Mouse (Mus musculus) kidney, embryonic 15.5 days (tissue): ENCODE data around the gene Col23a1. TPM values are rescaled to one million over a fixed set of nuclear protein-coding genes. Genes with fewer than 3 reads are reported as not detected.

ENCODE experiments used
- ATAC-seq: fragments of 200-750 bp; cut with Nextera tagmentation; replicated peaks from 2 replicates; pipeline ENCODE4 v1.8.0; 2017; ENCODE audit warnings: moderate TSS enrichment; ENCODE audit not compliant: low FRiP score
- H3K27ac ChIP-seq: fragments of 300-500 bp; sonication (generic); 2 replicates; pipeline ENCODE4 v1.5.1; 2015; ENCODE audit warnings: mild to moderate bottlenecking, inconsistent platforms
- H3K27me3 ChIP-seq: fragments of 300-500 bp; sonication (generic); 2 replicates; pipeline ENCODE4 v1.6.1; 2015; ENCODE audit warnings: inconsistent platforms
- H3K36me3 ChIP-seq: fragments of 300-500 bp; sonication (generic); 2 replicates; pipeline ENCODE4 v1.6.1; 2015; ENCODE audit warnings: inconsistent platforms
- H3K4me1 ChIP-seq: fragments of 300-500 bp; sonication (generic); 2 replicates; pipeline ENCODE4 v1.6.1; 2015; ENCODE audit warnings: inconsistent platforms
- H3K4me2 ChIP-seq: fragments of 300-500 bp; sonication (generic); 2 replicates; pipeline ENCODE4 v1.6.1; 2015; ENCODE audit warnings: moderate library complexity, mild to moderate bottlenecking, inconsistent platforms
- H3K4me3 ChIP-seq: fragments of 300-500 bp; sonication (generic); replicated peaks from 2 replicates; pipeline ENCODE4 v1.5.1; 2015; ENCODE audit warnings: mild to moderate bottlenecking, inconsistent platforms
- H3K9ac ChIP-seq: fragments of 300-500 bp; sonication (generic); 2 replicates; pipeline ENCODE4 v1.6.1; 2015; ENCODE audit warnings: mild to moderate bottlenecking, inconsistent platforms
- H3K9me3 ChIP-seq: fragments of 300-500 bp; sonication (generic); replicated peaks from 2 replicates; pipeline ENCODE4 v1.6.1; 2016; ENCODE audit warnings: inconsistent platforms
- WGBS: fragments of 180-500 bp; shearing (Covaris S2); methylation state at CpG from one replicate; pipeline ENCODE4 v1.1.7; 2015; ENCODE audit warnings: mixed read lengths; 5-methylcytosine and 5-hydroxymethylcytosine counted together
- polyA plus RNA-seq: library from polyadenylated mRNA; unstranded; fragments of >200 nt; fragmentation: Nextera tagmentation; extraction: Ambion mirVana; gene quantifications from 2 replicates; pipeline ENCODE4 v1.2.1, GENCODE M21; 2015

Gene Col23a1
- polyA plus RNA-seq, 1 experiment from 2014 or later = 11.5 TPM

DNA sequence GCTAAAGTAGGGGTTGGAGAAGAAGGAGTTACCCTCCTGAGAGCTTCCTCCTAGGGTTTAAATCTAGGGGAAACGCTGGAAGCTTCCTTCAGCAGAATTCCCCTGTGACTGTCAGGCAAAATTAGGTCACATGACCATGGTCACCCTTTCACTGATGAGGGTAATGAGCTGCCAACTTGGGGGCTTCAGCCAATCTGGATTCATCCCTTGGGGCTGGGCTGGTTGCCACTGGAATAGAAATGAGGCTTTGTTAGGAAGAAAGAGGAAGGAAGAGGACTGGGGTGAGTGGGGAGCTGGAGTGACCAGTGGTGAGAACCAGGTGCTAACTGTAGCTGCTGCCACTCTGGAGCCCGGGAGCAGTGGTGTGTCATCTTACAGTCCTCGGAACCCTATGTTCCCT, 6.0 kb downstream of the Col23a1 start:
- H3K27ac ChIP-seq = no peak overlapping the region
- no peaks in the 10 kb centered on the region for H3K36me3 ChIP-seq
- H3K9me3 ChIP-seq = peaks cover 10% of the 10 kb centered on the region; the same call in 1 of the 2 replicates
- 74% methylated on average over 3 of the region's 3 CpGs for WGBS
- H3K4me1 ChIP-seq = peaks cover under 1% of the 10 kb centered on the region
- H3K27me3 ChIP-seq = peaks cover 6% of the 10 kb centered on the region; the same call in 1 of the 2 replicates
- no peak for ATAC-seq
- no peak overlapping the region for H3K4me3 ChIP-seq
- H3K4me2 ChIP-seq = no peak overlapping the region
- H3K9ac ChIP-seq = no peak overlapping the region

GRCm38 (mm10) chr11:51298691-51299090, 9.0 kb downstream of the Col23a1 start:
- H3K36me3 ChIP-seq = no peaks in the 10 kb centered on the region
- H3K4me2 ChIP-seq = no peak overlapping the region
- 91% methylated on average over 4 of the region's 4 CpGs for WGBS
- no peaks in the 10 kb centered on the region for H3K4me1 ChIP-seq
- no peak for ATAC-seq
- H3K27ac ChIP-seq = no peak overlapping the region
- H3K27me3 ChIP-seq = no peaks in the 10 kb centered on the region
- no peak overlapping the region for H3K4me3 ChIP-seq
- H3K9me3 ChIP-seq = peaks cover 10% of the 10 kb centered on the region; the same call in 1 of the 2 replicates
- H3K9ac ChIP-seq = no peak overlapping the region

DNA sequence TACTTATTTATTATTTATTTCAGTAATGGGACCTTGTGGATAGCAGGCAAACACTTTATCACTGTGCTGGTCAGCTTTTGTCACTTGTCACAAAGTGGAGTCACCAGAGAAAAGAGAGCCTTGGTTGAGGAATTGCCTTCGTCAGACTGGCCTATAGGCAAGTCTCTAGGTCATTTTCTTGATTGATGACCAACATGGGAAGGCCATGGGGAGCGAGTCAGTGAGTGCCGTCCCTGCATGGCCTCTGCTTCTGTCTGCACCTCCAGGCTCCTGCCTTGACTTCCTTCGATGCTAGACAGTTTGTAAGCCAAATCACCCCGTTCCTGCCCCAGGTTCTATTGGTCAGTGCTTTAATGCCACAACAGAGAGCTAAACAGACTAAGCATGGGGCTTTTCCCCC, 12.7 kb downstream of the Col23a1 start:
- H3K4me1 ChIP-seq = no peaks in the 10 kb centered on the region
- H3K27ac ChIP-seq = no peak overlapping the region
- ATAC-seq = no peak
- 57% methylated on average over 5 of the region's 5 CpGs for WGBS
- no peaks in the 10 kb centered on the region for H3K36me3 ChIP-seq
- H3K27me3 ChIP-seq = no peaks in the 10 kb centered on the region
- H3K4me2 ChIP-seq = no peak overlapping the region
- H3K9ac ChIP-seq = no peak overlapping the region
- H3K4me3 ChIP-seq = no peak overlapping the region
- no peaks in the 10 kb centered on the region for H3K9me3 ChIP-seq

DNA sequence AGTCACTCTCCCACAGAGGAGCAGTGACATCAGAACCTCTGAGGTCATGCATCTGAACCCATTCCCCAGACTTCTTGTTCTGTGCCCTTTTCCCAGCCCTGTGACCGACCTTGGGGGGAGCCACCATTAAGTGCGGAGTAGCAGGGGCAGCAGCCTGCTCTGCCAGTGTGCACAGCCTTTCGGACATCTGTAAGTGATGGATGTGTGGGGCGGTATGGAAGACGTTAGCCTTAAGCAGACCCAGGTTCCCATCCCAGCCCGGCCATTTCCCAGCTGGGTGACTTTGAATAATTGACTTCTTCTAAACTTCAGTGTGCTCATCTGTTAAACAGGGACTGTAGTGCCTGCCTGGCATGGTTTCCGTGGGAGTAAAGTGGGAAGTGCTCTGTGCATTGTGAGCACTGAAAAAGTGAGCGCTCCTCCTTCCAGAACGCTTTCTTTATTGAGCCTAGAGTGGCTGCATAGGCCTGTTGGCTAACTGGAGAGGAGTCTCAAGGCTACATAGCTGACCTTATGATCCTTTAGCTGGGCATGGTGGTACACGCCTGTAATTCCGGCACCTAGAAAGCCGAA, 14.3 kb downstream of the Col23a1 start:
- no peaks in the 10 kb centered on the region for H3K4me1 ChIP-seq
- no peak overlapping the region for H3K27ac ChIP-seq
- no peaks in the 10 kb centered on the region for H3K9me3 ChIP-seq
- H3K27me3 ChIP-seq = no peaks in the 10 kb centered on the region
- no peaks in the 10 kb centered on the region for H3K36me3 ChIP-seq
- WGBS = 62% methylated on average over 12 of the region's 12 CpGs
- H3K9ac ChIP-seq = no peak overlapping the region
- no peak overlapping the region for H3K4me2 ChIP-seq
- no peak for ATAC-seq
- H3K4me3 ChIP-seq = no peak overlapping the region

- no peaks in the 10 kb centered on the region for H3K9me3 ChIP-seq
- H3K4me1 ChIP-seq = no peaks in the 10 kb centered on the region
- H3K4me3 ChIP-seq = no peak overlapping the region
- no peak overlapping the region for H3K27ac ChIP-seq
- no peak overlapping the region for H3K9ac ChIP-seq
- WGBS = 48% methylated on average over 5 of the region's 5 CpGs
- H3K36me3 ChIP-seq = no peaks in the 10 kb centered on the region
- no peak overlapping the region for H3K4me2 ChIP-seq
- ATAC-seq = no peak
- H3K27me3 ChIP-seq = no peaks in the 10 kb centered on the region
Measured at GRCm38 (mm10) chr11:51308306-51308705, 18.6 kb downstream of the Col23a1 start.

DNA sequence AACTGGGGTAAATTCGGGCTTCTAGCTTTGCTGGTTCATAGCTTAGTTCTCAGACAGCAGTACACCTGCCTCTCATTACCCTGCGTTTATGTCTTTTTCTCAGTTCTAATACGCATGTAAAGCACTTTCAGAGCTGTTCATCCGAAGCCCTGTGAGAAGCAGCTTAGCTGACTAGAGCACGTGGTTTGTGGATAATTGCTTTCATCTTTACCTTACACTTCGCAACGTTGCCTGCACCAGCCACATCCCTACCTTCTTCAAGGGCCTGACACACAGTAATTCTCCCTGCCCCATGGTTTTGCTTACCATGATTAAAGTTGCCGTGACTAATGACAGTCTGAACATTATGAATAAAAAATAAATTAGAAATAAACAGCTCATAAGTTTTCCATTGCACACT, 22.1 kb downstream of the Col23a1 start:
- no peaks in the 10 kb centered on the region for H3K4me1 ChIP-seq
- no peak overlapping the region for H3K4me3 ChIP-seq
- no peak for ATAC-seq
- H3K27ac ChIP-seq = no peak overlapping the region
- H3K9ac ChIP-seq = no peak overlapping the region
- no peaks in the 10 kb centered on the region for H3K9me3 ChIP-seq
- 84% methylated on average over 8 of the region's 8 CpGs for WGBS
- no peaks in the 10 kb centered on the region for H3K27me3 ChIP-seq
- no peaks in the 10 kb centered on the region for H3K36me3 ChIP-seq
- no peak overlapping the region for H3K4me2 ChIP-seq

GRCm38 (mm10) chr11:51315991-51316810, 26.5 kb downstream of the Col23a1 start:
- Histone ChIP-seq H3K9ac (no peak overlapping the region), H3K4me2 (no peak overlapping the region), H3K36me3 (no peaks in the 10 kb centered on the region), H3K27ac (no peak overlapping the region), H3K27me3 (no peaks in the 10 kb centered on the region), H3K9me3 (0 out of 2 replicates have a peak, but pooled peaks cover 2% of the 10 kb centered on the region), H3K4me3 (no peak overlapping the region), H3K4me1 (no peaks in the 10 kb centered on the region)
- no peak for ATAC-seq
- 74% methylated on average over 7 of the region's 7 CpGs for WGBS

- Histone ChIP-seq H3K9ac (no peak overlapping the region), H3K4me2 (no peak overlapping the region), H3K9me3 (peaks cover 6% of the 10 kb centered on the region; the same call in 1 of the 2 replicates), H3K4me1 (no peaks in the 10 kb centered on the region), H3K27me3 (no peaks in the 10 kb centered on the region), H3K4me3 (no peak overlapping the region), H3K36me3 (no peaks in the 10 kb centered on the region), H3K27ac (no peak overlapping the region)
- no peak for ATAC-seq
Measured at GRCm38 (mm10) chr11:51320609-51321008, 30.9 kb downstream of the Col23a1 start.

- ATAC-seq = no peak
- Histone ChIP-seq H3K4me3 (no peak overlapping the region), H3K27ac (no peak overlapping the region), H3K9ac (no peak overlapping the region), H3K9me3 (no peaks in the 10 kb centered on the region), H3K27me3 (no peaks in the 10 kb centered on the region), H3K4me1 (no peaks in the 10 kb centered on the region), H3K4me2 (no peak overlapping the region), H3K36me3 (no peaks in the 10 kb centered on the region)
- 59% methylated on average over 6 of the region's 6 CpGs for WGBS
Measured at GRCm38 (mm10) chr11:51326908-51327307, 37.2 kb downstream of the Col23a1 start.

- no peak overlapping the region for H3K4me2 ChIP-seq
- H3K4me3 ChIP-seq = no peak overlapping the region
- no peaks in the 10 kb centered on the region for H3K9me3 ChIP-seq
- no peaks in the 10 kb centered on the region for H3K4me1 ChIP-seq
- H3K9ac ChIP-seq = no peak overlapping the region
- no peaks in the 10 kb centered on the region for H3K27me3 ChIP-seq
- no peaks in the 10 kb centered on the region for H3K36me3 ChIP-seq
- WGBS = 74% methylated on average over 12 of the region's 12 CpGs
- no peak for ATAC-seq
- no peak overlapping the region for H3K27ac ChIP-seq
Measured at GRCm38 (mm10) chr11:51328387-51328942, 38.7 kb downstream of the Col23a1 start.

DNA sequence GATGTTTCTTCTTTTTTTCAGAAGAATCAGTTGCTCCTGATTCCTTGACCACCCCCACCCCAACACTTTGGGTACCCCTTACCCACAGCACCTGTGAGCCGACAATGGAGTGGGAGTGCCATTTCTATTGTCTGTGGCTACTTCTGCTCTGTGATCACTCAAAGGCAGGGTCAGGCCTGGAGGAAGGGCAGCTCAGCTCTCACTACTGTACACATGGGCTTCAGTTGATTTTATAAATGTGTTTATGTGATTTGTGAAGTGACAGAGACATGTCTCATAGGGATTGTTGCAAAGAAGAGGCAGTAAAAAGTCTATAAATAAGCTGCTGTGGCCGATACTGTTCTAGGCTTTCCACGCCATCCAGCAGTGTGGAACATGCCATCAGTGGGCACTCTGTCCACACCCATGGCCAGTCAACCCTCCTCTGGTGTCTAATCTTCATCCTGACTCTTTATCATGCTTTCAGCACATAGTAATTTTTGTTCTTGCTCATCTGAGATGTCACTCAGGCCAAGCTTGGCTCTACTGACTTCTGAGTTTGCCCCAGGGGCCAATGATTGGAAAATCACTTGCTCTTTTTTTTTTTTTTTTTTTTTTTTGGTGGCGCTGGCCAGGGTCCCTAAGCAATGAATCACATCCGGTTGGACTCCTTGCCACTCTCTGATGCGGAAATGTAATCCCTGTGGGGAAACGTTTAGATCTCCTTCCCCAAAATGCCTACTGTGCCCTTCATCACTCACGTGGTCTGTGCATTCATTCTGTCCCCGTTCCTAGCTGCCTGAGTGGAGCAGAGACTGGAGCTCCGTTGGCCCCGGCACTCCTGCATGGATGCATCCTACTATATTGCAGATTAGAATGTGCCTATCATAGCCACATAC, 40.4 kb downstream of the Col23a1 start:
- Histone ChIP-seq H3K9ac (no peak overlapping the region), H3K27ac (no peak overlapping the region), H3K27me3 (no peaks in the 10 kb centered on the region), H3K4me3 (no peak overlapping the region), H3K4me2 (no peak overlapping the region), H3K9me3 (no peaks in the 10 kb centered on the region), H3K36me3 (no peaks in the 10 kb centered on the region), H3K4me1 (no peaks in the 10 kb centered on the region)
- no peak for ATAC-seq
- 69% methylated on average over 11 of the region's 11 CpGs for WGBS

- Histone ChIP-seq H3K4me3 (no peak overlapping the region), H3K9me3 (no peaks in the 10 kb centered on the region), H3K4me1 (0 out of 2 replicates have a peak, but pooled peaks cover 4% of the 10 kb centered on the region), H3K4me2 (no peak overlapping the region), H3K27me3 (no peaks in the 10 kb centered on the region), H3K27ac (no peak overlapping the region), H3K9ac (no peak overlapping the region), H3K36me3 (no peaks in the 10 kb centered on the region)
- WGBS = 69% methylated on average over 5 of the region's 5 CpGs
- ATAC-seq = no peak
Measured at GRCm38 (mm10) chr11:51334017-51334416, 44.3 kb downstream of the Col23a1 start.
